Mouse (Mus musculus) liver, embryonic 13.5 days (tissue): ENCODE data around the gene Rpl27a. TPM values are rescaled to one million over a fixed set of nuclear protein-coding genes. Genes with fewer than 3 reads are reported as not detected.

Source experiments
- ATAC-seq: fragments of 200-750 bp; cut with Nextera tagmentation; 2 replicates; pipeline ENCODE4 v1.8.0; 2017; ENCODE audit warnings: low read depth, mild to moderate bottlenecking, moderate number of reproducible peaks, moderate library complexity
- DNase-seq: peaks from one replicate; pipeline ENCODE4 v3.0.0; 2022
- H3K27ac ChIP-seq: fragments of 300-500 bp; sonication (generic); 2 replicates; pipeline ENCODE4 v1.5.1; 2015; ENCODE audit warnings: moderate library complexity, mild to moderate bottlenecking, inconsistent platforms
- H3K27me3 ChIP-seq: fragments of 300-500 bp; sonication (generic); 2 replicates; pipeline ENCODE4 v1.6.1; 2015; ENCODE audit warnings: mild to moderate bottlenecking, inconsistent platforms
- H3K36me3 ChIP-seq: fragments of 300-500 bp; sonication (generic); 2 replicates; pipeline ENCODE4 v1.6.1; 2015; ENCODE audit warnings: mild to moderate bottlenecking, inconsistent platforms
- H3K4me1 ChIP-seq: fragments of 300-500 bp; sonication (generic); replicated peaks from 2 replicates; pipeline ENCODE4 v1.6.1; 2015; ENCODE audit warnings: inconsistent platforms
- H3K4me2 ChIP-seq: fragments of 300-500 bp; sonication (generic); 2 replicates; pipeline ENCODE4 v1.6.1; 2015; ENCODE audit warnings: inconsistent platforms, mild to moderate bottlenecking, moderate library complexity
- H3K4me3 ChIP-seq: fragments of 300-500 bp; sonication (generic); replicated peaks from 2 replicates; pipeline ENCODE4 v1.5.1; 2015; ENCODE audit warnings: mild to moderate bottlenecking, inconsistent platforms
- H3K9ac ChIP-seq: fragments of 300-500 bp; sonication (generic); 2 replicates; pipeline ENCODE4 v1.6.1; 2015; ENCODE audit warnings: mild to moderate bottlenecking, inconsistent platforms
- H3K9me3 ChIP-seq: fragments of 300-500 bp; sonication (generic); replicated peaks from 2 replicates; pipeline ENCODE4 v1.6.1; 2016; ENCODE audit warnings: inconsistent platforms
- WGBS: fragments of 180-500 bp; shearing (Covaris S2); methylation state at CpG from one replicate; pipeline ENCODE4 v1.1.7; 2015; ENCODE audit not compliant: insufficient replicate concordance; 5-methylcytosine and 5-hydroxymethylcytosine counted together
- polyA plus RNA-seq: library from polyadenylated mRNA; unstranded; fragments of >200 nt; fragmentation: Nextera tagmentation; extraction: Ambion mirVana; gene quantifications from 2 replicates; pipeline ENCODE4 v1.2.1, GENCODE M21; 2015

The Rpl27a gene
- polyA plus RNA-seq, 1 experiment from 2014 or later = 118 TPM

- H3K4me1 ChIP-seq = peaks cover 20% of the 10 kb centered on the region
- peaks cover 84% of the 10 kb centered on the region for H3K36me3 ChIP-seq
- DNase-seq = no peak
- H3K27me3 ChIP-seq = no peaks in the 10 kb centered on the region
- WGBS = 74% methylated on average over 3 of the region's 3 CpGs
- no peak for ATAC-seq
- no peak overlapping the region for H3K27ac ChIP-seq
- no peak overlapping the region for H3K4me3 ChIP-seq
- H3K9me3 ChIP-seq = no peaks in the 10 kb centered on the region
- no peak overlapping the region for H3K9ac ChIP-seq
- no peak overlapping the region for H3K4me2 ChIP-seq
These were observed 8.6 kb downstream of the Rpl27a start for GRCm38 (mm10) chr7:109527536-109527935.

- Histone ChIP-seq H3K4me1 (0 out of 2 replicates have a peak, but pooled peaks cover 14% of the 10 kb centered on the region), H3K27me3 (no peaks in the 10 kb centered on the region), H3K9me3 (no peaks in the 10 kb centered on the region), H3K4me2 (no peak overlapping the region), H3K9ac (no peak overlapping the region), H3K36me3 (peaks cover 79% of the 10 kb centered on the region), H3K27ac (no peak overlapping the region), H3K4me3 (no peak overlapping the region)
- DNase-seq (no peak), ATAC-seq (no peak)
- 33% methylated on average over 3 of the region's 3 CpGs for WGBS
These were observed 9.4 kb downstream of the Rpl27a start for GRCm38 (mm10) chr7:109528356-109528755.

GRCm38 (mm10) chr7:109529741-109530140 lies 10.8 kb downstream of the Rpl27a start:
- ATAC-seq = no peak
- Histone ChIP-seq H3K4me3 (no peak overlapping the region), H3K27me3 (no peaks in the 10 kb centered on the region), H3K9me3 (no peaks in the 10 kb centered on the region), H3K36me3 (peaks cover 69% of the 10 kb centered on the region), H3K4me1 (0 out of 2 replicates have a peak, but pooled peaks cover 14% of the 10 kb centered on the region), H3K4me2 (no peak overlapping the region), H3K9ac (no peak overlapping the region), H3K27ac (no peak overlapping the region)
- DNase-seq = no peak
- 47% methylated on average over 2 of the region's 2 CpGs for WGBS

GRCm38 (mm10) chr7:109531501-109531900 lies 12.6 kb downstream of the Rpl27a start:
- 28% methylated on average over 5 of the region's 5 CpGs for WGBS
- no peak overlapping the region for H3K9ac ChIP-seq
- H3K4me3 ChIP-seq = no peak overlapping the region
- H3K36me3 ChIP-seq = peaks cover 62% of the 10 kb centered on the region
- no peak for ATAC-seq
- DNase-seq = no peak
- no peaks in the 10 kb centered on the region for H3K9me3 ChIP-seq
- no peaks in the 10 kb centered on the region for H3K27me3 ChIP-seq
- no peak overlapping the region for H3K4me2 ChIP-seq
- no peak overlapping the region for H3K27ac ChIP-seq
- 0 out of 2 replicates have a peak, but pooled peaks cover 3% of the 10 kb centered on the region for H3K4me1 ChIP-seq

- H3K27me3 ChIP-seq = no peaks in the 10 kb centered on the region
- no peak overlapping the region for H3K27ac ChIP-seq
- DNase-seq (no peak), ATAC-seq (no peak)
- H3K4me3 ChIP-seq = no peak overlapping the region
- WGBS = 74% methylated on average over 3 of the region's 3 CpGs
- H3K4me2 ChIP-seq = no peak overlapping the region
- H3K9ac ChIP-seq = no peak overlapping the region
- H3K36me3 ChIP-seq = peaks cover 58% of the 10 kb centered on the region
- H3K9me3 ChIP-seq = no peaks in the 10 kb centered on the region
- H3K4me1 ChIP-seq = 0 out of 2 replicates have a peak, but pooled peaks cover 2% of the 10 kb centered on the region
These were observed 13.7 kb downstream of the Rpl27a start for GRCm38 (mm10) chr7:109532691-109533090.

- Histone ChIP-seq H3K4me3 (no peak overlapping the region), H3K27me3 (no peaks in the 10 kb centered on the region), H3K4me2 (no peak overlapping the region), H3K9ac (no peak overlapping the region), H3K9me3 (no peaks in the 10 kb centered on the region), H3K27ac (no peak overlapping the region), H3K36me3 (peaks cover 54% of the 10 kb centered on the region), H3K4me1 (0 out of 2 replicates have a peak, but pooled peaks cover 2% of the 10 kb centered on the region)
- 66% methylated on average over 4 of the region's 4 CpGs for WGBS
- DNase-seq = no peak
- ATAC-seq = no peak
These were observed 14.2 kb downstream of the Rpl27a start for GRCm38 (mm10) chr7:109533129-109533528.

GRCm38 (mm10) chr7:109533888-109534287 lies 14.9 kb downstream of the Rpl27a start:
- ATAC-seq (no peak), DNase-seq (no peak)
- WGBS = 83% methylated on average over 4 of the region's 4 CpGs
- Histone ChIP-seq H3K4me1 (0 out of 2 replicates have a peak, but pooled peaks cover 2% of the 10 kb centered on the region), H3K27me3 (no peaks in the 10 kb centered on the region), H3K9me3 (no peaks in the 10 kb centered on the region), H3K27ac (no peak overlapping the region), H3K9ac (no peak overlapping the region), H3K4me3 (no peak overlapping the region), H3K4me2 (no peak overlapping the region), H3K36me3 (peaks cover 51% of the 10 kb centered on the region)

- no peaks in the 10 kb centered on the region for H3K9me3 ChIP-seq
- WGBS = 70% methylated on average over 3 of the region's 3 CpGs
- H3K27ac ChIP-seq = no peak overlapping the region
- no peak overlapping the region for H3K9ac ChIP-seq
- DNase-seq (no peak), ATAC-seq (no peak)
- H3K4me3 ChIP-seq = no peak overlapping the region
- no peak overlapping the region for H3K4me2 ChIP-seq
- H3K4me1 ChIP-seq = 0 out of 2 replicates have a peak, but pooled peaks cover 2% of the 10 kb centered on the region
- no peaks in the 10 kb centered on the region for H3K27me3 ChIP-seq
- H3K36me3 ChIP-seq = peaks cover 55% of the 10 kb centered on the region
These were observed 16.0 kb downstream of the Rpl27a start for GRCm38 (mm10) chr7:109534921-109535320.

GRCm38 (mm10) chr7:109536451-109536946 lies 17.6 kb downstream of the Rpl27a start:
- H3K27me3 ChIP-seq = no peaks in the 10 kb centered on the region
- 71% methylated on average over 4 of the region's 4 CpGs for WGBS
- no peak overlapping the region for H3K9ac ChIP-seq
- H3K36me3 ChIP-seq = peaks cover 48% of the 10 kb centered on the region
- H3K4me1 ChIP-seq = 0 out of 2 replicates have a peak, but pooled peaks cover 2% of the 10 kb centered on the region
- no peak overlapping the region for H3K4me2 ChIP-seq
- no peaks in the 10 kb centered on the region for H3K9me3 ChIP-seq
- no peak for ATAC-seq
- no peak for DNase-seq
- H3K27ac ChIP-seq = no peak overlapping the region
- no peak overlapping the region for H3K4me3 ChIP-seq

- no peaks in the 10 kb centered on the region for H3K9me3 ChIP-seq
- peaks cover 5% of the 10 kb centered on the region for H3K4me1 ChIP-seq
- H3K9ac ChIP-seq = no peak overlapping the region
- H3K4me3 ChIP-seq = no peak overlapping the region
- no peak overlapping the region for H3K27ac ChIP-seq
- ATAC-seq (no peak), DNase-seq (no peak)
- no peaks in the 10 kb centered on the region for H3K27me3 ChIP-seq
- H3K36me3 ChIP-seq = peaks cover 44% of the 10 kb centered on the region
- no peak overlapping the region for H3K4me2 ChIP-seq
These were observed 22.0 kb downstream of the Rpl27a start for GRCm38 (mm10) chr7:109540902-109541301.

- Histone ChIP-seq H3K27me3 (no peaks in the 10 kb centered on the region), H3K36me3 (peaks cover 43% of the 10 kb centered on the region), H3K9me3 (no peaks in the 10 kb centered on the region), H3K4me1 (peaks cover 5% of the 10 kb centered on the region), H3K27ac (0 out of 2 replicates have a peak overlapping the region, but pooled peaks have one; percentile 14), H3K9ac (no peak overlapping the region), H3K4me3 (no peak overlapping the region), H3K4me2 (no peak overlapping the region)
- 44% methylated on average over 10 of the region's 10 CpGs for WGBS
- DNase-seq (no peak), ATAC-seq (peak; percentile 24; the same call in 1 of the 2 replicates)
These were observed 22.8 kb downstream of the Rpl27a start for GRCm38 (mm10) chr7:109541609-109542363.

GRCm38 (mm10) chr7:109542364-109542628 lies 23.3 kb downstream of the Rpl27a start:
- H3K9ac ChIP-seq = no peak overlapping the region
- H3K27ac ChIP-seq = 0 out of 2 replicates have a peak overlapping the region, but pooled peaks have one; percentile 14
- H3K36me3 ChIP-seq = peaks cover 39% of the 10 kb centered on the region
- peaks cover 5% of the 10 kb centered on the region for H3K4me1 ChIP-seq
- no peak overlapping the region for H3K4me3 ChIP-seq
- 52% methylated on average over 3 of the region's 3 CpGs for WGBS
- DNase-seq = no peak
- H3K27me3 ChIP-seq = no peaks in the 10 kb centered on the region
- H3K9me3 ChIP-seq = no peaks in the 10 kb centered on the region
- no peak for ATAC-seq
- no peak overlapping the region for H3K4me2 ChIP-seq
